Mouse (Mus musculus): ENCODE measurements around the gene Enpp6. TPM values are rescaled to one million over a fixed set of nuclear protein-coding genes. Genes with fewer than 3 reads are reported as not detected.
A peak's percentile ranks its signal among the peaks of the same experiment; 100 is the strongest.

Enpp6 gene
- polyA plus RNA-seq, 1 experiment from 2014 or later: 1.2 TPM

DNA sequence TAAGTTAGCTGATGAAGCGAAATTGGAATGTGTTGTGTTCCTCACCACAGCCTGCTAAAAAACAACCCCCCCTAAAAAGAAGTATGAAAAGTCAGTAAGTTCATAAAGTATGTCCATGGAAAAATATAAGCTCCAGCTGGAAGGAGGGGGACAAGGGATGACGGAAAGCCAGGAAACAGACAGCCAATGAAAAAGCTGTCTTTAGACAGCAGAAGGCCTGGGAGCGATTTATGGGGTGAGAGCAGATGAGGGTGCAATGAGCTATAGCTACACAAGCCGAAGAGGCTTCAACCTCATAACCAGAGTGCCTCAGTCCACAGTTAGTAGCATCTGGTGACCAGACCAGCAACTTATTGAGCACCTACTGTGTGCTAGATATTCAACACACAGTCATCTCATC, 93.3 kb downstream of the Enpp6 start:
- no peaks in the 10 kb centered on the region for H3K9me3 ChIP-seq
- no peak for ATAC-seq (ENCODE audit: insufficient number of reproducible peaks, low FRiP score, low TSS enrichment, low read depth)
- H3K4me1 ChIP-seq: peaks cover 13% of the 10 kb centered on the region
- no peak overlapping the region for H3K9ac ChIP-seq
- no peaks in the 10 kb centered on the region for H3K36me3 ChIP-seq
- no peak overlapping the region for H3K4me3 ChIP-seq
- 39% methylated on average over 4 of the region's 4 CpGs for WGBS
- H3K27me3 ChIP-seq: no peaks in the 10 kb centered on the region
- no peak overlapping the region for H3K27ac ChIP-seq
- no peak overlapping the region for H3K4me2 ChIP-seq

DNA sequence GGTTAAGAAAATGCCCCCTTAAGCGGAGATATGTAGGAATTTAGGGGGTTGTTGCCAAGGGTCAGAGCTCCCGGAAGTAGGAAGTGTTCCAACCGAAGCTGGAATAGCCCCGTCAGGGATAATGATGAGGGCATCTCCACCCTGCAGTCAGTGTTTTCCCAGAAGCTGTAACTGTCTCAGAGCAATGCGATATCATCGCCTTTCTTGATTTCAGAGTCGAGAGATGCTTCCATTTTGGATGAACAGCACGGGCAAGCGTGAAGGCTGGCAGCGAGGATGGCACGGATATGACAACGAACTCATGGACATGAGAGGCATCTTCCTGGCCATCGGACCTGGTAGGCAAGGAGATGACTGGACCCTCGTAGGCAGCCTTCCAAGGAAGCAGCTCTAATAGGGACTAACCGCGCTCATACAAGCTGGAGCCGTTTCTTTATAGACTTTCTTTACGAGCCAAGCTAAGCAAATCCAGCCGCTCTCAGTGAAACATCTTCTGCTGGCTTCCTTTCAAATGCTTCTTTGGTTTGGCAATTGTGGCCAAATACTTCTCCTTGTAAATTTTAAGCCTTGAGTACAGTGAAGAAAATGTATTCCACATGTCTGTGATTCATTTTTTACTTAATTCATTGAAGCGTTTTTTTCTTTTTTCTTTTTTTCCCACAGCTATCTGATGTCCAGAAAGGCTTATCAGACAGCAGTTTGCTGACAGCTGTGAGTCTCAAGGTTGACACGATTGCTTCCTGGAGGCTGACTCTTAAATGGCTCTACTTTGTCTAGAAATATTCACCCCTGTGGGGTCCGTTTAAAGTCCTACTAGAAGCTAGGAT, 95.7 kb downstream of the Enpp6 start:
- Histone ChIP-seq H3K9me3 (no peaks in the 10 kb centered on the region), H3K9ac (no peak overlapping the region), H3K27me3 (no peaks in the 10 kb centered on the region), H3K4me2 (peak overlapping the region; percentile 38), H3K4me1 (peaks cover 13% of the 10 kb centered on the region), H3K36me3 (no peaks in the 10 kb centered on the region), H3K4me3 (peak overlapping the region; percentile 20), H3K27ac (peak overlapping the region; percentile 63)
- WGBS: 34% methylated on average over 22 of the region's 22 CpGs
- ATAC-seq (ENCODE audit: insufficient number of reproducible peaks, low FRiP score, low TSS enrichment, low read depth): peak; percentile 63; the same call in 1 of the 2 replicates

DNA sequence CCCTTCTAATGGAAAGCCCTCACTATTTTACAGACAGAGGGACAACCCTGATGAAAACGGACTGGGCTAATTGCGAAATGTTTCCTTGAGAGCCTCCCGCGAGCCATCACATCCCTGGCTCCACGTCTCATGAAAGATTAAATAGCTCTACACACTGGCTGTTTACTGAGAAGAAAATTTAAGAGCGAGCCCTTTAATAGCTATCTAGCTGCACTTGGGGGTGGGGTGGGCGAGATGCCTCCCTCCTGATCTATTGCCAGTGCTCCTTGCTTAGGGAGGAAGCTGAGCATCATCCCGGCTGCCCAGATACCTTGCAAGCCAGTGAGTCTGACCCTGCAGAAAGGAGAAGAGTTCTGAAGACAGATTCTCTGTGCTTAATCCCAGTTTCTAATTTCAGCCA, 103.3 kb downstream of the Enpp6 start:
- no peaks in the 10 kb centered on the region for H3K27me3 ChIP-seq
- no peak for ATAC-seq (ENCODE audit: insufficient number of reproducible peaks, low FRiP score, low TSS enrichment, low read depth)
- H3K4me2 ChIP-seq: no peak overlapping the region
- no peaks in the 10 kb centered on the region for H3K9me3 ChIP-seq
- no peak overlapping the region for H3K4me3 ChIP-seq
- H3K36me3 ChIP-seq: no peaks in the 10 kb centered on the region
- 75% methylated on average over 8 of the region's 8 CpGs for WGBS
- H3K27ac ChIP-seq: no peak overlapping the region
- H3K4me1 ChIP-seq: no peaks in the 10 kb centered on the region
- no peak overlapping the region for H3K9ac ChIP-seq

DNA sequence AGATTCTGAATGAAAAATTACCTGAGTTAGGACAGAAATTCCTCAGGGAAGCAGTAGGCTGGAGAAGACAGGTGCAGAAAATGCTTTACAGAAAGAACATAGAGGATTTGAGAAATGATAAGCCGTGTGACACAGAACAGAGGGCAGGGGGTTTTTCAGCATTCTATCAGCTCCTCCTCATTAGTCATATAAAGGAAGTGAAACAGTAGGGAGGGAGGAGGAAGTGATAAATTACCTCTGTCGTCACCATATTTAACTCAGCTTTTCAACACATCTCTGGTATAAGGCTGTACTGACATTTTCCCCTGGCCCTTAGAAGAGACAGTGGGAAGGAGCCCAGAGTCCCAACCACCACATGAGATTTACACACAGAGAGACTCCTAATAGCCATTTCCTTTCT, 118.9 kb downstream of the Enpp6 start:
- no peaks in the 10 kb centered on the region for H3K4me1 ChIP-seq
- no peak overlapping the region for H3K4me3 ChIP-seq
- H3K4me2 ChIP-seq: no peak overlapping the region
- no peaks in the 10 kb centered on the region for H3K27me3 ChIP-seq
- no peak overlapping the region for H3K9ac ChIP-seq
- H3K9me3 ChIP-seq: no peaks in the 10 kb centered on the region
- ATAC-seq (ENCODE audit: insufficient number of reproducible peaks, low FRiP score, low TSS enrichment, low read depth): no peak
- WGBS: 31% methylated on average over 2 of the region's 2 CpGs
- H3K36me3 ChIP-seq: no peaks in the 10 kb centered on the region
- H3K27ac ChIP-seq: no peak overlapping the region

DNA sequence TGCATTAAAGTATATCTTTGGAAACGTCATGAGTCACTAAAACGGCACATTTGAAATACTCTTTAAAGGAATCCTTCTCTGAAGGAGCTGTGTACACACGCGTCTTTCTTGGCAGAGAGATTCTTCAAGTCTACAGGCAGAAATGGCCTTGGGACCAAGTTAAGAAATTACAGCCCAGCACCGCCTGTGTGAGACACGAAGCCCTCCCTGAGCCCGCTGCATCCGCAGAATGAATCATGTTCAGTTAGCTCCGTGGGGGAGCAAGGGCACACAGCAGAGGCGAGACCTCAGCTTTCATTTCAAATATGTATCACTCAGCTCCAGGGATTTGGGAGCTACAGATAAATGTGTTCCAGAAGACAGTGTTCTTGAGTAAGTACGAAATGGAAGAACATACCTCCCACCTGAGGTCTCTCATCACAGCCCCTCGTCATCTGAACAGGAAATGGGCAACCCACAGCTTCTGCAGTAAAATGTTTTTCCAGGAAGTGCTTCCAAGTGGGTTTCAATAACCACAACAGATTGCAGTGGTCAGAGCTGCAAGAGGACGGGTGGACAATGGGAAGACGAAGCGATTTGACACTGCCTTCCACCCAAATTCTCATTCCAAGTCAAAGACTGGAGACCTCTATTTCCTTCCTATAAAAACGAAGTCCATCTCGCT, 127.6 kb downstream of the Enpp6 start:
- no peak for ATAC-seq (ENCODE audit: insufficient number of reproducible peaks, low FRiP score, low TSS enrichment, low read depth)
- Histone ChIP-seq H3K4me2 (no peak overlapping the region), H3K36me3 (no peaks in the 10 kb centered on the region), H3K9ac (no peak overlapping the region), H3K4me3 (no peak overlapping the region), H3K27ac (no peak overlapping the region), H3K4me1 (no peaks in the 10 kb centered on the region), H3K9me3 (no peaks in the 10 kb centered on the region), H3K27me3 (no peaks in the 10 kb centered on the region)
- 72% methylated on average over 17 of the region's 17 CpGs for WGBS

DNA sequence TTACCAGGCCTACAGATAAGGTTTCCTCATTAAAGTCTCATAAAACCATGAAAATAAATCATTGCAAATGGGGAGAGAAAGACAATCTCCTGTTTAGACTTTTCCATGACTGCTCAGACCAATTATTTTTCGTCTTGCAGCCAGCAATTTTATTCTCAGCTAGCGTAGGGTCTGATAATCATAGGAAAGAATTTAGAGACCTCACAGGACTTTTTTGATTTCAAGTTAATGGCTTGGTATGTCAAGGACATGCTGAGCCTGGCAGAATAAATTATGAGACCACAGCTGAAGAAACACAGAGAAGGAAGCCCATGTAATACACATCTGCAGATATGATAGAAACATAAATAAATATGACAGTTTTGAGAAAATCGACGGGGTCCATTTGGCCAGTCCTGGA, 130.6 kb downstream of the Enpp6 start:
- Histone ChIP-seq H3K27me3 (no peaks in the 10 kb centered on the region), H3K27ac (no peak overlapping the region), H3K9ac (no peak overlapping the region), H3K4me1 (no peaks in the 10 kb centered on the region), H3K4me2 (no peak overlapping the region), H3K4me3 (no peak overlapping the region), H3K9me3 (no peaks in the 10 kb centered on the region), H3K36me3 (no peaks in the 10 kb centered on the region)
- 43% methylated on average over 4 of the region's 4 CpGs for WGBS
- ATAC-seq (ENCODE audit: insufficient number of reproducible peaks, low FRiP score, low TSS enrichment, low read depth): no peak

DNA sequence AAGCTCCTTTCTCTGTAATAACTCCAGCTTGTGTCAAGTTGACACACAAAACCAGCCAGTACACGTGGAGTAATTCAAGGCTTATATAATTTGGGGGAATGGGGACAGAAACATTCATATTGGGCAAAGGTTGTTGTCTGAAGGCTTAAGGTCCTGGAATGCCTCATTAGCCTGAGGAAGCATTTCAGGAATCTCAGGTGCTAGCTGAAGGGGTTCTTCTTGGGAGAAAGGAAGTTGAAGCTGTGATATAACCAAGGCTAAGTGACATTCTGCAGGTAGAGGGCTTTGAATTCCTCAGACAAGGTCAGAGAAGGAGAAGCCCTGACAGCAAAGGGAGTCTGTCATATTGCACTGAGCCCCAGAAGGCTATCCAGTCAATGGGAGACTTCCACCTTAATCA, 133.2 kb downstream of the Enpp6 start:
- 57% methylated on average over 1 of the region's 1 CpGs for WGBS
- ATAC-seq (ENCODE audit: insufficient number of reproducible peaks, low FRiP score, low TSS enrichment, low read depth): no peak
- Histone ChIP-seq H3K4me3 (no peak overlapping the region), H3K9me3 (no peaks in the 10 kb centered on the region), H3K36me3 (no peaks in the 10 kb centered on the region), H3K4me2 (no peak overlapping the region), H3K9ac (no peak overlapping the region), H3K27ac (no peak overlapping the region), H3K4me1 (no peaks in the 10 kb centered on the region), H3K27me3 (no peaks in the 10 kb centered on the region)

DNA sequence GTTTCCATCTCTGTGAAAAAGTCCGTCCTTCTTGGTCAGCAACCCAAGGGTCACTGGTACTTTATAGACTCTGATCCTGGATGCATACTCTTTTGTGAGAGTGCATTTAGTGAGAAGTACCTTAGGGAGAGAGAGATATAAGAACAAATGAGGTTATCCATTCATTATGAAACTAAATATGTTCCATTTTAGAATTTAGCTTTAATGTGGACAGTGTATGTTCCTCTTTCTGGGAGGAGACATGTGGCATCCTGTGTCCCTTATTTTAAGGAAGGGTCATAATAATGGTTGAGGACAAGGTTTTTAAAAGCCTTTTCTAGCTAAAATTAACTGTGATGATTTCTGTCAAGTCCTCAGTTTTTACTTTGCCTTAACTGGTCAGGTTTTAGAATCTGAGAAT, 142.2 kb downstream of the Enpp6 start:
- no peak overlapping the region for H3K4me2 ChIP-seq
- no peak for ATAC-seq (ENCODE audit: insufficient number of reproducible peaks, low FRiP score, low TSS enrichment, low read depth)
- H3K27me3 ChIP-seq: no peaks in the 10 kb centered on the region
- H3K9me3 ChIP-seq: no peaks in the 10 kb centered on the region
- H3K9ac ChIP-seq: no peak overlapping the region
- H3K27ac ChIP-seq: no peak overlapping the region
- 92% methylated on average over 1 of the region's 1 CpGs for WGBS
- no peaks in the 10 kb centered on the region for H3K36me3 ChIP-seq
- H3K4me1 ChIP-seq: no peaks in the 10 kb centered on the region
- no peak overlapping the region for H3K4me3 ChIP-seq

DNA sequence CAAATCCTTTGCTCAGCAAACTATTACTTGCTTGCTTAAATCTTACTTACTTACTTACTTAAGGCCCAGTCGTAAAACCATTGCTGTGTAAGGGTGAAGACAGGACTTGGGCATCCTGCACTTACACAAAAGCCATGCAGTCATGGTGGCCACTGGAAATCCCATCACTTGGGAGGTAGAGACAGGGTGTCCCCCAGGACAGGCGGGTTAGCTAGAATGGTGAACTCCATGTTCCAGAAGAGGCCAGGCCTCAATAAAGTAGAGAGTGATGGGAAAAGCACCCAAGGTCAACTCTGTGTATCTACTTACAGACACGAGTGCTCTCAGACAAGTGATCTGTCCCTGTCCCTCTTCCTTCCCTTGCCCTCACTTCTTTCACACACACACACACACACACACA, 146.7 kb downstream of the Enpp6 start:
- Histone ChIP-seq H3K9ac (no peak overlapping the region), H3K27me3 (no peaks in the 10 kb centered on the region), H3K4me2 (no peak overlapping the region), H3K36me3 (no peaks in the 10 kb centered on the region), H3K4me1 (peaks cover 15% of the 10 kb centered on the region), H3K27ac (no peak overlapping the region), H3K9me3 (no peaks in the 10 kb centered on the region), H3K4me3 (no peak overlapping the region)
- ATAC-seq (ENCODE audit: insufficient number of reproducible peaks, low FRiP score, low TSS enrichment, low read depth): no peak
- 85% methylated on average over 3 of the region's 3 CpGs for WGBS

DNA sequence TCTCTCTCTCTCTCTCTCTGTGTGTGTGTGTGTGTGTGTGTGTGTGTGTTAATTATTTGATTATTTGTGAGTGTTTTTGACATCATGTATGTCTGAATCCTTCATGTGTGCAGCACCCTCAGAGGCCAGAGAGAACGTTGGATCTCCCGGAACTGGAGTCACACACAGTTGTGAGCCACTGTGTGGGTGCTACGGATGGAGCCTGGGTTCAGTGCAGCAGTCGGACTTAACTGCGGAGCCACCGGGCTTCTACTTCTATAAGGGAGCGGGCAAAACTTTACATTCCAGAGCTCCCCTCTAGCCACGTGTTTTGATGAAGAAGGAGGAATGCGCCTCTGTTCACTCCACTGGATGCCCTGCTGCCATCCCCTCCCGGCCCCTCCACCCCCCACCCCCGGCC, 148.0 kb downstream of the Enpp6 start:
- Histone ChIP-seq H3K9me3 (no peaks in the 10 kb centered on the region), H3K4me3 (peak overlapping the region; percentile 21), H3K4me1 (peaks cover 15% of the 10 kb centered on the region), H3K4me2 (peak overlapping the region; percentile 42), H3K9ac (no peak overlapping the region), H3K36me3 (no peaks in the 10 kb centered on the region), H3K27ac (no peak overlapping the region), H3K27me3 (no peaks in the 10 kb centered on the region)
- WGBS: 25% methylated on average over 11 of the region's 11 CpGs
- no peak for ATAC-seq (ENCODE audit: insufficient number of reproducible peaks, low FRiP score, low TSS enrichment, low read depth)

DNA sequence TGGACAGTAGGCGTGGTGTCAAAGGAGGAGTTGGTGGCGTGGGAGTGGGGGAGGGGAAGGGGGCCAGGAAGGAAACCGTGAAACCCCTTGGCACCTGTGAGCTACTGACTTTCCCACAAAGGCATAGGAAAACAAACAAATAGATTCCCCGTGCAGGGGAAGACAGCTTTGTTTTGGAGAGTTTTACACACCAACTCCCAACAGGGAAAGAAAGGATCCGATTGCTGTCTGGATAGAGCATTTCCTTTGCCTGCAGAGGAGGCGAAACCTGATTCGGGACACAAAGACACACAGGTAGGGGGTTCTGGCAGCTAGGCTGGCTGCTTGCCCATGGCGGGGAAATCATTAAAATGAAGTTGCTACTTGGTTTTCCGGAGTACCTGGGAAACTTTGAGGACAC, 148.9 kb downstream of the Enpp6 start:
- Histone ChIP-seq H3K9me3 (no peaks in the 10 kb centered on the region), H3K4me2 (peak overlapping the region; percentile 42), H3K4me3 (peak overlapping the region; percentile 21), H3K4me1 (peaks cover 15% of the 10 kb centered on the region), H3K27me3 (no peaks in the 10 kb centered on the region), H3K36me3 (no peaks in the 10 kb centered on the region), H3K9ac (no peak overlapping the region), H3K27ac (no peak overlapping the region)
- 9% methylated on average over 9 of the region's 9 CpGs for WGBS
- no peak for ATAC-seq (ENCODE audit: insufficient number of reproducible peaks, low FRiP score, low TSS enrichment, low read depth)

DNA sequence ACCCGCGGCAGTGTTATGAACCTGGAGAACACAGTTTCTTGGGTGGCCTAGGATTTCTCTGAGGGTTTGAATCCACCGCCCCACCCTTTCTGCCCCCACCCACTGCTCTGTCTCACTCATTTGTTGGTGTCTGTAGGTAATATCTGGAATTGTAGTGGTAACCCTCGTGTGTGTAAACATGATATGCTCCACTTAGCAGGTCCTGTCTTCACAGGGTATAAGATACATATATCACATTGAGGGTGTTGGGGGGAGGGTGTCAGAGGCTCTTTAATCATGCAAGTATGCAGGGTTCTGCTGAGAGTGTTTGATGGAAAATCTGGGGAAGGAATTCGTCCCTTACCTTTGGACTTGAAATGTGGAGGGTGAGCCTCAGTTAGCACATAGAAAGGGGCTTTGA, 149.4 kb downstream of the Enpp6 start:
- WGBS: 22% methylated on average over 5 of the region's 5 CpGs
- Histone ChIP-seq H3K27me3 (no peaks in the 10 kb centered on the region), H3K9ac (no peak overlapping the region), H3K4me3 (peak overlapping the region; percentile 21; the same call in 1 of the 2 replicates), H3K27ac (no peak overlapping the region), H3K36me3 (no peaks in the 10 kb centered on the region), H3K9me3 (no peaks in the 10 kb centered on the region), H3K4me1 (peaks cover 15% of the 10 kb centered on the region), H3K4me2 (peak overlapping the region; percentile 42)
- ATAC-seq (ENCODE audit: insufficient number of reproducible peaks, low FRiP score, low TSS enrichment, low read depth): no peak
